Mouse (Mus musculus) CH12.LX (cell line): ENCODE measurements around the gene Tectb. TPM values are rescaled to one million over a fixed set of nuclear protein-coding genes. Genes with fewer than 3 reads are reported as not detected.

Experiments used
- DNase-seq: peaks from one replicate; pipeline ENCODE4 v3.0.0-alpha.2; 2013; ENCODE audit errors: extremely low read depth
- H3K27ac ChIP-seq: 2 replicates; pipeline ENCODE4 v1.5.1; 2012; ENCODE audit warnings: low read depth, mild to moderate bottlenecking, control low read depth, moderate library complexity; ENCODE audit not compliant: insufficient read depth
- H3K27me3 ChIP-seq: replicated peaks from 2 replicates; pipeline ENCODE3; 2012; ENCODE audit warnings: inconsistent platforms
- H3K36me3 ChIP-seq, 2 experiments: replicated peaks in 1 of 2; 2 replicates each; pipeline versions ENCODE3 to v1.6.1; 2012; ENCODE audit warnings: inconsistent platforms in 1 of 2, low read length in 1 of 2, mild to moderate bottlenecking in 1 of 2, mixed read lengths in 1 of 2, moderate library complexity in 1 of 2; ENCODE audit not compliant: control insufficient read depth in 1 of 2, insufficient read depth in 1 of 2
- H3K4me1 ChIP-seq, 2 experiments: 2 replicates each; pipeline ENCODE4 v1.6.1; 2012; ENCODE audit warnings: inconsistent platforms in 1 of 2, moderate library complexity in 1 of 2; ENCODE audit not compliant: insufficient read depth in 2 of 2, control insufficient read depth in 1 of 2
- H3K4me2 ChIP-seq: 2 replicates; pipeline ENCODE4 v1.6.1; 2012; ENCODE audit warnings: low read depth, mild to moderate bottlenecking, control low read depth; ENCODE audit not compliant: poor library complexity, insufficient read depth, severe bottlenecking
- H3K4me3 ChIP-seq, 3 experiments: fragments of 150-350 bp in 1 of 3; sonication (generic) in 1 of 3; replicated peaks in 1 of 3; 2 replicates each; pipeline versions ENCODE3 to v1.5.1; 2011 to 2012; ENCODE audit warnings: low read depth in 2 of 3, low read length in 2 of 3, mild to moderate bottlenecking in 2 of 3, moderate library complexity in 2 of 3, control low read depth in 1 of 3, improper control_type of control experiment in 1 of 3, inconsistent platforms in 1 of 3, mixed read lengths in 1 of 3; ENCODE audit not compliant: poor library complexity in 1 of 3
- H3K79me2 ChIP-seq: replicated peaks from 2 replicates; pipeline ENCODE4 v1.6.1; 2012; ENCODE audit warnings: mild to moderate bottlenecking, moderate library complexity; ENCODE audit not compliant: control insufficient read depth, poor library complexity, insufficient read depth, severe bottlenecking; ENCODE audit errors: extremely low read depth
- H3K9ac ChIP-seq: 2 replicates; pipeline ENCODE4 v1.6.1; 2012; ENCODE audit warnings: low read depth, mild to moderate bottlenecking, control low read depth, moderate library complexity; ENCODE audit not compliant: insufficient read depth
- H3K9me3 ChIP-seq: replicated peaks from 2 replicates; pipeline ENCODE3; 2012; ENCODE audit warnings: low read length, inconsistent platforms, mixed read lengths
- BHLHE40 ChIP-seq: IDR thresholded peaks from 2 replicates; pipeline ENCODE4 v1.6.1; 2011; ENCODE audit warnings: mild to moderate bottlenecking, low read depth, low read length, improper control_type of control experiment
- CHD2 ChIP-seq: IDR thresholded peaks from 2 replicates; pipeline ENCODE4 v1.6.1; 2011; ENCODE audit warnings: low read length, improper control_type of control experiment
- CTCF ChIP-seq, 2 experiments: IDR thresholded peaks in 1 of 2; conservative IDR thresholded peaks in 1 of 2; 2 replicates each; pipeline ENCODE4 v1.5.1; 2011 to 2012; ENCODE audit warnings: low read depth in 2 of 2, low read length in 2 of 2, improper control_type of control experiment in 1 of 2, inconsistent platforms in 1 of 2, mild to moderate bottlenecking in 1 of 2, moderate library complexity in 1 of 2
- E2F4 ChIP-seq: IDR thresholded peaks from 2 replicates; pipeline ENCODE4 v1.6.1; 2011; ENCODE audit warnings: low read depth, low read length, improper control_type of control experiment; ENCODE audit not compliant: insufficient replicate concordance
- ELF1 ChIP-seq: IDR thresholded peaks from 2 replicates; pipeline ENCODE4 v1.6.1; 2014; ENCODE audit warnings: low read depth, mild to moderate bottlenecking, inconsistent platforms, low read length, improper control_type of control experiment
- ETS1 ChIP-seq: conservative IDR thresholded peaks from 2 replicates; pipeline ENCODE4 v1.6.1; 2012; ENCODE audit warnings: low read depth, mild to moderate bottlenecking, inconsistent platforms, low read length, improper control_type of control experiment, moderate library complexity
- HCFC1 ChIP-seq: IDR thresholded peaks from 2 replicates; pipeline ENCODE4 v1.6.1; 2012; ENCODE audit warnings: low read depth, mild to moderate bottlenecking, inconsistent platforms, low read length, improper control_type of control experiment
- IRF4 ChIP-seq: IDR thresholded peaks from 2 replicates; pipeline ENCODE4 v1.6.1; 2014; ENCODE audit warnings: low read depth, mild to moderate bottlenecking, inconsistent platforms, low read length, improper control_type of control experiment
- JUN ChIP-seq: IDR thresholded peaks from 2 replicates; pipeline ENCODE4 v1.6.1; 2011; ENCODE audit warnings: low read depth, mild to moderate bottlenecking, low read length, improper control_type of control experiment, moderate library complexity; ENCODE audit not compliant: insufficient read depth
- JUND ChIP-seq: conservative IDR thresholded peaks from 2 replicates; pipeline ENCODE4 v1.6.1; 2011; ENCODE audit warnings: low read depth, low read length, improper control_type of control experiment
- MAFK ChIP-seq: IDR thresholded peaks from 2 replicates; pipeline ENCODE4 v1.6.1; 2011; ENCODE audit warnings: low read length, improper control_type of control experiment; ENCODE audit not compliant: insufficient replicate concordance
- MAX ChIP-seq: IDR thresholded peaks from 2 replicates; pipeline ENCODE4 v1.6.1; 2011; ENCODE audit warnings: low read length, improper control_type of control experiment
- MYC ChIP-seq: IDR thresholded peaks from 2 replicates; pipeline ENCODE4 v1.6.1; 2011; ENCODE audit warnings: low read depth, mild to moderate bottlenecking, improper control_type of control experiment, low read length
- NELFE ChIP-seq: IDR thresholded peaks from 2 replicates; pipeline ENCODE4 v1.6.1; 2011; ENCODE audit warnings: low read depth, low read length, improper control_type of control experiment
- NRF1 ChIP-seq: IDR thresholded peaks from 2 replicates; pipeline ENCODE4 v1.6.1; 2014; ENCODE audit warnings: low read depth, mild to moderate bottlenecking, inconsistent platforms, low read length, improper control_type of control experiment, moderate library complexity
- PAX5 ChIP-seq: IDR thresholded peaks from 2 replicates; pipeline ENCODE4 v1.6.1; 2012; ENCODE audit warnings: low read length, inconsistent platforms, mixed read lengths
- POLR2AphosphoS2 ChIP-seq: IDR thresholded peaks from 2 replicates; pipeline ENCODE4 v1.6.1; 2011; ENCODE audit warnings: low read depth, low read length, improper control_type of control experiment
- SIN3A ChIP-seq: IDR thresholded peaks from 2 replicates; pipeline ENCODE4 v1.6.1; 2012; ENCODE audit warnings: low read length, improper control_type of control experiment, inconsistent platforms
- TBP ChIP-seq: conservative IDR thresholded peaks from 2 replicates; pipeline ENCODE4 v1.6.1; 2011; ENCODE audit warnings: low read depth, low read length, improper control_type of control experiment
- TCF12 ChIP-seq: IDR thresholded peaks from 2 replicates; pipeline ENCODE4 v1.6.1; 2014; ENCODE audit warnings: low read depth, mild to moderate bottlenecking, inconsistent platforms, low read length, improper control_type of control experiment
- UBTF ChIP-seq: IDR thresholded peaks from 2 replicates; pipeline ENCODE4 v1.6.1; 2012; ENCODE audit warnings: low read depth, mild to moderate bottlenecking, inconsistent platforms, low read length, improper control_type of control experiment, moderate library complexity
- ZC3H11A ChIP-seq: IDR thresholded peaks from 2 replicates; pipeline ENCODE4 v1.6.1; 2012; ENCODE audit warnings: low read depth, mild to moderate bottlenecking, inconsistent platforms, low read length, improper control_type of control experiment
- ZMIZ1 ChIP-seq: IDR thresholded peaks from 2 replicates; pipeline ENCODE4 v1.6.1; 2012; ENCODE audit warnings: low read depth, mild to moderate bottlenecking, inconsistent platforms, low read length, improper control_type of control experiment
- dilution Hi-C: fragments of 300-500 bp; cut with MboI; formaldehyde crosslinking; loops from 2 replicates; pipeline ENCODE4 v1.14.3; 2020; ENCODE audit warnings: low sequenced_read_pairs; ENCODE audit not compliant: extremely low pct_unique_long_range_greater_than_20kb, extremely low pct_ligation_motif_present
- in situ Hi-C: fragments of 300-500 bp; cut with MboI; formaldehyde crosslinking; loops from 3 replicates; pipeline ENCODE4 v1.14.3; 2019; ENCODE audit warnings: low sequenced_read_pairs, low pct_ligation_motif_present, low pct_unique_long_range_greater_than_20kb, mixed read lengths
- polyA plus RNA-seq: library from polyadenylated mRNA; unstranded; fragments of >175 nt; gene quantifications from 2 replicates; pipeline ENCODE4 v1.2.1, GENCODE M21; 2012; ENCODE audit warnings: low read depth; ENCODE audit not compliant: insufficient read length
- total RNA-seq, 2 experiments: library from RNA; depleted of rRNA; stranded (reverse); fragments of 300-350 nt in 1 of 2; fragments of >200 nt in 1 of 2; gene quantifications; 2 replicates each; pipeline ENCODE4 v1.2.3; 2012 to 2014

Gene Tectb
- total and polyA plus RNA-seq, 3 experiments, result not detected

DNA sequence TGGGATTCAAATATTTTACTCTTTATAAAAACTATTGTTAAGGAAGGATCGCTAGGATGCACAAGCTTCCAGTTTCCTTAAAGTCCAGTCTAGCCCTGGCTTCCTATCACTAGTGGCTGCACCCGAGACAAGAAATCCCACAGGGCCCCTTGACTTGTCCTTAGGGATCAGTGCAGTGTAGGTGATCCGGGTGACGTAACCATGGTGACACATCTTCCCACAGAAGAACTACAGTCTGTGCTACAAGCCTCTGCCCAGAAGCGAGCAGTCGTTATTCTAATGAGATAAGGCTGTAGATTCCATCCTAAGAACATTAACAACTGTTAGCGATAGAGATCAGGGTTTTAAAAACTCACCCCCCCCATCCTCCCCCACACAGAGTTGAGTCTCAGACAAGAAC is 4.5 kb downstream of the Tectb start:
- no peak overlapping the region for H3K4me3 ChIP-seq
- H3K4me2 ChIP-seq, result no peak overlapping the region
- H3K9me3 ChIP-seq, result no peaks in the 10 kb centered on the region
- peaks cover 2% of the 10 kb centered on the region for H3K27me3 ChIP-seq
- in situ Hi-C loops (no loop called here), dilution Hi-C loops (no loop called here)
- TF ChIP-seq NELFE, result no peak
- no peaks in the 10 kb centered on the region for H3K79me2 ChIP-seq
- DNase-seq, result no peak
- no peak overlapping the region for H3K27ac ChIP-seq
- H3K9ac ChIP-seq, result no peak overlapping the region
- H3K36me3 ChIP-seq, result no peaks in the 10 kb centered on the region
- no peaks in the 10 kb centered on the region for H3K4me1 ChIP-seq

DNA sequence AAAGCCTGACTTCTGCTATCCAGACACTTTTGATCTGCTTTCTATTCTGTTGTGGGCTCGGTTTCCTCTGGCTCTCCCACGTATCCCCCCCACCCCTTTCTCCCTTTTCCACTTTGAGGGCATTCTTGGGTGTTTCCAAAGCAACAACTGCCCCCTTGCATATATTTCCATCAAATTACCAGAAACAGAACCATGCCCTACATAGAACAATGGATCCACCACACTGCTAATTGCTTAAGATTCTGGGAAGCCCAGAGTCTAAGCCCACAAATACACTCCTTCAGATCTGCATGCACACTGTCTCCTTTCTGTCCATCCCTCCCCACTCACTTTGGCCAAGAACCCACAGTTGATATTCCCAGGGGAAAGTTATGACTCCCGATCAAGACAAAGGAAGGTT is 5.1 kb downstream of the Tectb start:
- DNase-seq, result no peak
- TF ChIP-seq IRF4, result no peak
- TF ChIP-seq JUND, result no peak
- TF ChIP-seq TCF12, result no peak
- no peak for TF ChIP-seq SIN3A
- TF ChIP-seq UBTF, result no peak
- TF ChIP-seq MYC, result no peak
- TF ChIP-seq ZC3H11A, result no peak
- no peak for TF ChIP-seq JUN
- no peak for TF ChIP-seq CHD2
- no peak for TF ChIP-seq BHLHE40
- TF ChIP-seq POLR2AphosphoS2, result no peak
- TF ChIP-seq NRF1, result no peak
- TF ChIP-seq MAFK, result no peak
- no peak overlapping the region for H3K4me2 ChIP-seq
- H3K79me2 ChIP-seq, result no peaks in the 10 kb centered on the region
- in situ Hi-C loops (no loop called here), dilution Hi-C loops (no loop called here)
- no peaks in the 10 kb centered on the region for H3K9me3 ChIP-seq
- peaks cover 2% of the 10 kb centered on the region for H3K27me3 ChIP-seq
- no peaks in the 10 kb centered on the region for H3K4me1 ChIP-seq
- H3K4me3 ChIP-seq, result no peak overlapping the region
- no peak overlapping the region for H3K9ac ChIP-seq
- no peaks in the 10 kb centered on the region for H3K36me3 ChIP-seq
- no peak overlapping the region for H3K27ac ChIP-seq

DNA sequence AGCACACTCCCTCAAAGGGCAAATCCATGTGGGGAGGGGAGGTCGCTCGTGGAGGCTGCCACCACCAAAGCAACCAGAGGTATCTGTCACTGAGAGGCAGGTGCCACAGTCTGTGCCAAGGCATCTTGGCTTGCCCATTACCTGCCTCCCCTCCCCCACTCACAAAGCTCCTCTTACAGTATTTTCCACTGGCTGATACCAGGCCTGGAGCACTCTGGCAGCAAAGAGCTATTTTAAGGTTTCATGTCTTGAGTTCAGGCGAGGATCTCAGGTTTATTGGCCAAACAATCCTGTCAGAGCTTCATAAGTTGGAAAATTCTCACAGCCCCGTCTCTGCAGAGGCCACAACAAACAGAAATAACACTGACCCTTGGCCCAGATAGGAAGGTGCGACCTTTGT is 9.5 kb downstream of the Tectb start:
- H3K79me2 ChIP-seq, result no peaks in the 10 kb centered on the region
- no peak overlapping the region for H3K27ac ChIP-seq
- in situ Hi-C loops, result no loop called here
- dilution Hi-C loops, result no loop called here
- TF ChIP-seq TBP (no peak), POLR2AphosphoS2 (no peak), E2F4 (no peak), PAX5 (no peak), ELF1 (no peak), MAX (no peak), JUND (no peak), ETS1 (no peak), TCF12 (no peak), CTCF (conservative IDR thresholded peaks at IDR 0.05 in 1 of 2, IDR thresholded peaks at IDR 0.05 in 1 of 2; ENCODE audit: low read depth in 2 of 2, low read length in 2 of 2) (no peak), ZMIZ1 (no peak), CHD2 (no peak), HCFC1 (no peak), IRF4 (no peak)
- no peaks in the 10 kb centered on the region for H3K27me3 ChIP-seq
- H3K36me3 ChIP-seq, result no peaks in the 10 kb centered on the region
- DNase-seq, result no peak
- no peaks in the 10 kb centered on the region for H3K9me3 ChIP-seq
- H3K9ac ChIP-seq, result no peak overlapping the region
- H3K4me3 ChIP-seq, result no peak overlapping the region
- H3K4me2 ChIP-seq, result no peak overlapping the region
- H3K4me1 ChIP-seq, result peaks cover 0 to 18% of the 10 kb centered on the region in 2 experiments; a peak in 2 of 4 replicates
